Mouse (Mus musculus): ENCODE measurements at regions not wholly inside any gene's neighbourhood (a gene's known extent, or its start where the extent isn't known, plus 50 kb on each side); places are given as distances from the start of the nearest gene placed in this dataset.

DNA sequence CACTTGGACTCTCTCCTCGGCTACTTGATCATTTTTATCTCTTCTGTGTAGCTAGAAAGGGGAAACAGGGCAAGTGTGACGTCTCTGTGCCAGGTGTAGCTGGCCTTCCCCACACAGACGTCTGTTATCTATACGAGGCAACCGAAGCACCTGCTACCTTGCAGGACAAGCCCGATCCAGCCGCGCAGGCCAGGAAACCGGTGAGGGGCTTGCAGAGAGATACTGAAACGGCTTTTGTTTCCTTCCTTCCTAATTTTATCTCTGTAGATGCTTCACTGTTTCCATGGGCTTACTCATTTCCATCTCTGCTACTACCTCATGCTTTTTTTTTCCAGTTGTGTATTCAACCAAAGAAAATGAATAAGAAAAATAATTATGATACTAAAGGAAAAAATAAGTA, 472.7 kb upstream of the Smim15 start:
- TF ChIP-seq CTCF (conservative IDR thresholded peaks at IDR 0.05; ENCODE audit: low read length) (no peak), POU5F1 (IDR thresholded peaks at IDR 0.05; ENCODE audit: borderline replicate concordance, low read length) (no peak)

Measured in E14TG2a.4 (cell line).